Mouse (Mus musculus) cerebellum, postnatal 25 days (tissue): ENCODE data around the gene Tmem176a.

Source experiments
- DNase-seq, 2 experiments: peaks; one replicate each; pipeline ENCODE4 v3.0.0; 2021; ENCODE audit warnings: mixed read lengths in 2 of 2

Gene Tmem176a

DNA sequence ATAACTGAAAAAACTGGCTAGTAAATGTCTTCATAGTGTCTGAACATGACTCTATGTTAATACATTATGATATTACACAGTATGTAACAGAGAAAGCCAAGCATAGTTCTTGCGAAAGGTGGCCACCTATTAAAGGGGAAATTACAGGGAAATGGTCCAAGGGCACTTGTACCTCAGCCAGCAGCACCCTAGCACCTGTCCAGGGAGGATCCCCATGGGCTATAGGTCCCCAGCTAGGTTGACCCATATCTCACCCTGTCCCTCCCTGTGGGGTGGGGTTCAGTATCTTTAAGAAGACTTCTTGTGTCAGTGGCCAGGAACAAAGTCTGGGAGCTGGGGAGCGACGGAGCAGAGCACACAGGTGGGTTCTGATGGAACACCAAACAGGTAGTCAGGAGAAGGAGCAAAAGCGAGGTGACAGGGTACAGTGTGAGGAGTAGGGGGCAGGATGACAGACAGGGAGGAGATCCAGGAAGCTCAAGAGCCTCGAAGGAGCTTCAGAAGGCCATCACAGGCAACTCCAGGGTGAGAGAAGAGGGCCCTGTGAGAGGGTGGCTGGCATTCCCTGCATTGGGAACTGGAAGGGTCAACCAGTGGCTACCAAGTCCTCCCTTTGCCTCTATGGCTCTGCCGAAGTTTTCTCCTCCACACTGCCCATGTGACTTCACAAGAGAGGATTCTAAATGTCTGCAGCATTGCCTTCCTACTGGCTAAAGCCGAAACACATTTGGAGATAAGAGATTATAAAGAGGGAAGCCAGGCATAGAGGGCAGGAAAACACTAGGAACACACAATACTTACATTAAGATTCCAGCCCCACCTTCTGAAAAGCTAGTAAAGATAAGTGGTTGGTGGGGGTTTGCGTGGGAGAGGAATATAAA is 54.5 kb downstream of the Tmem176a start:
- no peak for DNase-seq

DNA sequence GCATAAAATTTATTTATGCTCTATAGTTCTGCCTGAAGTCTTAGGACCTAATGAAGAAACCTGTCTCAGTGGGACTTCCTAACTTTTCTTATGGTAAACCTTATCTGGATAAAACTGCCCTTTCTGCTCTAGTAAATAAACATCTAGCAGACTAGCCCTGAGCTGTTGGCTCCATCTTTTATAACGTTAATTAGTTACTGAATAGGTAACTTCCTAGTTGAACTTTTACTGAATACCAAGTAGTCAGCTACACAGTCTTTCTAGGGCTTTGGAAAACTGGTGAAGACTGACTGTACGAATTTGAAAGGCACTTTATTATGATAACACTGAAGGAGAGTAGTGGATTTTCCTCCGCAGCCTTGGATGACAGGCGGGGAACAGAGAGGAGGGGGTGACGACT is 55.2 kb downstream of the Tmem176a start:
- no peak for DNase-seq
